Mouse (Mus musculus) neutrophil, adult 83 days (primary cell): ENCODE measurements around the gene Tmf1. TPM values are rescaled to one million over a fixed set of nuclear protein-coding genes. Genes with fewer than 3 reads are reported as not detected.

Experiments used
- total RNA-seq, 2 experiments: library from RNA; stranded (reverse); gene quantifications; one replicate each; pipeline ENCODE4 v1.2.4; 2023

Gene Tmf1
- 10 to 100 TPM; 31.1 to 32.7 TPM for total RNA-seq

DNA sequence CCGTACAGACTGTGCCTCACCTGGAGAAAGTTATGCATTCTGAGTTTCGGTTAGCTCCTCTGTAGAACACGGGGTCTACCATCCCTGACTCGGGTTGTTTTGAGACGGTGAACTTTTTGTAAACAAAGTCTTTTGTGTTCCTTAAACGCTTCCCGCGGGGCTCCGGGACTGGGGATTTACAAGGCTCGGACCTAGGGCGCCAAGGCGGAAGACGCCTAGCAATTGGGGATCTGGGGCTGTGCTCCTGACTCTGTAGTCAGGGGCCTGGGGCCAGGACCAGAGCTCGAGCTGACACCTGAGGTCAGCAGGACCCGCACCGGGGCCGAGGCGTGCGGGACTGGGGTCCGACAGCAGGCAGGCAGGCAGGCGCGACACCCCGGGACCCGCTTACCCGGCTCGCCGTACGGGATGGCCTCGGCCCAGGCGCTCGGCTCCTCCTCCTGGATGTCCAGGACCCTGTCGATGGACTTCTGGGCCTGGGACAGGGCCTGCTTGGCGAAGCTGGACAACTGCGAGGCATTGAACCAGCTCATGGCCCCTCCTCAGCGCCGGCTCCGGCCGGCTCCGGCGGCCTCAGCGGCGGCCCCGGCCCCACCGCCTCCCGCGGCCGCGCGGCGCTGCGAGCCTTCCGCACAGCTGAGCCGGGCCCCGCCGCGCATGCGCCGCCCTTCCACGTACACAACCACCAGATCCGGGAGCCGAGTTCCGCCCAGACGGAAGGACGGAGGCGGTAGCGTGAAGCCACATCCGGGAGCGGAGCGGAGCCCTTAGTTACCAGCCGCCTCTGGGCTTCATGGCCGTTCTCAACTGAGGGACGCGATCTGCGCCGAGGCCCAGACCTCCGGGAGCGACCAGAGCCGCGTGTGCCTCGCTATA lies at the start of gene Tmf1:
Gene Tmf1 (minus strand): TSS at position 632 of the 876 bp plus-strand sequence.

DNA sequence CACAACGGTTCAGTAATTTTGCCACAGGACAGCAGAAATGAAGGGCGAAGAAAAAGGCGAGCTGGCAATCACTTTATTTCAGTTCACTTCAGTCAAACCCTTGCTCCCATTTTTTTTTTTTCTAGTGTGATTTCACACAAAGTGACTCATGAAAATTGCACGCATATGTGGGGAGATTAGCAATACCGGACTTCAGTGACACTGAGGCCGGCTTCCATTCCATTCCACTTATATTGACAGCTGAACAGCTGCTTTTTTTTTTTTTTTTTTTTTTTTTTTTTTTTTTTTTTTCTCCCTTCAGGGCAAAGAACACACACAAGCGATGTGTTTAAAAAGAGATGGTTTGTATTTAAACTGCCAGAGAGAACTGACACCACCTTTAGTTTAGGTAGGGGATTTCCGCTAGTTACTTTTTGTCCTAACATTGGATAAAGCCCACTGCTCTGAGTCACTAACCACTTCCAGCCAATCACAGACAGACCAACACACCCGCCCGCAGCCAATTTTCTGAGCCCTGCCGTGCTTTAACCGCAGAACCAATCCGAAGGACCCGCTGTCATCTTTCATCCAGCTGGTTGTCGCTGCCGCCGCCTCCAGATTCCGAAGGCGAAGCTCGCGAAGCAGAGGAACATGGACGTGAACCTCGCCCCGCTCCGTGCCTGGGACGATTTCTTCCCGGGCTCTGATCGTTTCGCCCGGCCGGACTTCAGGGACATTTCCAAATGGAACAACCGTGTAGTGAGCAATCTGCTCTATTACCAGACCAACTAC lies 31.5 kb upstream of the Tmf1 start, which contains the start of gene Arl6ip5:
Gene Arl6ip5 (plus strand): TSS at position 499 of the 771 bp plus-strand sequence.

DNA sequence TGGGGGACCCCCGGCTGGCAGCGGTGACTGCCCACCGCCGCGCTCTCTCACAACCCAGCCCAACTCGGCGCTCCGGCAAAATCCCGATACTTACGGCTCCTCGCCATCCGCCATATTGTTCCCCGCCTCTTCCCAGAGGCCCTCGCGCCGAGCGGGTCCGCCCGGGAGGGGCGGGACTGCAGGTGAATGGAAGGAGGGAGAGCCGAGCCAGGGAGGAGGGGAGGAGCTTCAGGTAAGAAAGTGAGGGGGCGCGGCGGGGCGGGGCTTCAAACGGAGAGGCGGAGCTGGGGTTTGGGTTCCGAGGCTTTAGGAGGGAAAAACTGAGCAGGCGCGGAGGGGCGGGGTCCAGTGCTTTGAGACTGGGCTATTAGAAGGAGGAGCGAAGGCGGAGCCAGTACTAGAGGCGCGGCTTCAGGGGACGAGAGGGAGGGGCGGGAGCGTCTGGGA lies 26.5 kb upstream of the Tmf1 start, which contains the start of gene Uba3:
Gene Uba3 (minus strand): TSS at position 209 of the 447 bp plus-strand sequence.

DNA sequence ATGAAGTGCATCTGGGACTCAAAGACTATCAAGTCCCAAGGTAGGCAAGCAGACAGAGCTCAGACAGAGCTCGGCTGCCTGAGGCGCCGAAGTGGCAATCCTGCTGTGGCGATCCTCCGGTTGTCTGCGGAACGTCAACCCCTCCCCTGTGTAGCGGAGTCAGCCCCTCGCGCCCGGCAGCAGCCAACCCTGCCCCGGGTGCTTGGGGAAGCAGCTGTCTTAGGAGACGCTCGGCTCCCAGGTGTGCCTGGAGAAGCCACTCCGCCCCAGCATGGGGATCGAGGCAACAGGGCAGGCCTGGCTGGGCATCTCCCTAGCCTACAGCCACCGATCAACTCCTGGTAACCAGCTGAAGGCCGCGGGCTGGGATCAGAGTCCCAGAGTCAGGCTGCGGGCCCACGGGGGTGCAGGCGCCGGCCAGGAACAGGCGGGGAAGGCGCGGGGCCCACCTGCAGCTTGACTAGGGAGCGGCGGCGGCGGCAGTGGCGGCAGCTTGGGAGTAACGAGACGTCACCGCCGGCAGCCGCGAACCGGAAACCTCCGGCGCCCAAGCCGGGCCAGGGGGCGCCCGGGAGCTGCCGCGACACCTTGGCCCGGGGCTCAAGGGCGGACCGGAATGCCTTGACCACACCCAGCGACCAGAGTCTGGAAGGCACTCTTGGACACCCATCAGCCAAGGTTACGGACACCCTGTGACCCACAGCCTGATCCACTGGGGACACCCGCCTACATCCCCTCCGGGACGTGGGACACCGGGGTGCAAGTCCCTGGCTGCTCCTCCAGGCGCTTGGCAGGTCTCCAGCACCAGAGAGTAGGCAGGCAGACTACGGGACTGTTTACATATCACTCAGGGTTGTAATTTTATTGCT lies 30.3 kb downstream of the Tmf1 start, which contains the start of gene Eogt:
Gene Eogt (minus strand): TSS at position 800 of the 869 bp plus-strand sequence.

Other genes with a start within 250 kb of the Tmf1 start
- gene Fam19a4, start 118.7 kb downstream of the Tmf1 start, total RNA-seq, result under 1 TPM; 0.15 to 0.18 TPM
- 1 to 10 TPM; 3.8 to 6.8 TPM for gene Eogt, start 29.9 kb downstream of the Tmf1 start, total RNA-seq
- 10 to 100 TPM; 23.3 to 24.2 TPM for gene Uba3, start 26.5 kb upstream of the Tmf1 start, total RNA-seq
- gene Arl6ip5, start 31.6 kb upstream of the Tmf1 start, total RNA-seq, result 10 to 100 TPM; 69.0 to 75.1 TPM
- not detected for gene Lmod3, start 73.6 kb upstream of the Tmf1 start, total RNA-seq